Mouse (Mus musculus) thymus, adult 2 months (tissue): ENCODE data around the gene Etv5.

Source experiments
- CTCF ChIP-seq: fragments of 200-500 bp; IDR thresholded peaks from 2 replicates; pipeline ENCODE4 v1.5.1; 2012; ENCODE audit warnings: mild to moderate bottlenecking, control low read depth, low read length, moderate library complexity, borderline replicate concordance; ENCODE audit not compliant: control insufficient read depth, poor library complexity, insufficient read depth; ENCODE audit errors: extremely low read depth
- POLR2A ChIP-seq: fragments of 200-500 bp; IDR thresholded peaks from 2 replicates; pipeline ENCODE4 v1.6.1; 2012; ENCODE audit warnings: mild to moderate bottlenecking, low read length, control low read depth, moderate library complexity; ENCODE audit not compliant: control insufficient read depth, poor library complexity, insufficient read depth; ENCODE audit errors: extremely low read depth

DNA sequence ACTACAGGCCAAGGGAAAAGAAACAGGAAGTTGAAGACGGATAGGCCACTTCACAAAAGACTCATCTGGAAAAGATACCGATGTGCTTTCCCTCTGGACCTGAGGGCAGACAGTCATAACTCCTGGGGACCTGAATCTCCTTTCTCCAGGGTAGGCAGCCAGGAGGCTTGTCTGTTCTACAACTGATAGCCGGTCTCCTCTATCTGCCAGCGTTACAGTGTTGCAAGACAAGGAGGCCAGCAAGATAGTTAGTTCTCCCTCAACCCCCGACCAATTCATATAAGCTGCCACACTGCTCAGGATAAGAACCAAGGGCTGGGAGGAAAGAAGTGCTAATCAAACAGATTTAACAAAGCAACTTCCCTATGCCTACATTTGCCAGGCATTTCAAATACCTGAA lies 29.5 kb downstream of the Etv5 start:
- TF ChIP-seq POLR2A (no peak), CTCF (no peak)
